Mouse (Mus musculus) limb, embryonic 15.5 days (tissue): ENCODE measurements around the gene 4933411K16Rik. TPM values are rescaled to one million over a fixed set of nuclear protein-coding genes. Genes with fewer than 3 reads are reported as not detected.

Experiments used
- ATAC-seq: fragments of 200-750 bp; cut with Nextera tagmentation; 2 replicates; pipeline ENCODE4 v1.8.0; 2017; ENCODE audit warnings: low read depth, moderate TSS enrichment; ENCODE audit not compliant: insufficient number of reproducible peaks, low FRiP score, low TSS enrichment
- H3K27ac ChIP-seq: fragments of 300-500 bp; sonication (generic); 2 replicates; pipeline ENCODE4 v1.5.1; 2015; ENCODE audit warnings: moderate library complexity, mild to moderate bottlenecking, inconsistent platforms
- H3K27me3 ChIP-seq: fragments of 300-500 bp; sonication (generic); 2 replicates; pipeline ENCODE4 v1.6.1; 2015; ENCODE audit warnings: inconsistent platforms
- H3K36me3 ChIP-seq: fragments of 300-500 bp; sonication (generic); 2 replicates; pipeline ENCODE4 v1.6.1; 2015; ENCODE audit warnings: inconsistent platforms
- H3K4me1 ChIP-seq: fragments of 300-500 bp; sonication (generic); 2 replicates; pipeline ENCODE4 v1.6.1; 2015; ENCODE audit warnings: inconsistent platforms
- H3K4me2 ChIP-seq: fragments of 300-500 bp; sonication (generic); 2 replicates; pipeline ENCODE4 v1.6.1; 2015; ENCODE audit warnings: mild to moderate bottlenecking, inconsistent platforms
- H3K4me3 ChIP-seq: fragments of 300-500 bp; sonication (generic); 2 replicates; pipeline ENCODE4 v1.5.1; 2015; ENCODE audit warnings: mild to moderate bottlenecking, inconsistent platforms
- H3K9ac ChIP-seq: fragments of 300-500 bp; sonication (generic); 2 replicates; pipeline ENCODE4 v1.6.1; 2015; ENCODE audit warnings: inconsistent platforms
- H3K9me3 ChIP-seq: fragments of 300-500 bp; sonication (generic); 2 replicates; pipeline ENCODE4 v1.6.1; 2016; ENCODE audit warnings: inconsistent platforms
- WGBS: fragments of 180-500 bp; shearing (Covaris S2); methylation state at CpG from one replicate; pipeline ENCODE4 v1.1.7; 2015; 5-methylcytosine and 5-hydroxymethylcytosine counted together
- polyA plus RNA-seq: library from polyadenylated mRNA; unstranded; fragments of >200 nt; fragmentation: Nextera tagmentation; extraction: Ambion mirVana; gene quantifications from 2 replicates; pipeline ENCODE4 v1.2.1, GENCODE M21; 2015

The 4933411K16Rik gene
- polyA plus RNA-seq, 1 experiment from 2014 or later: not detected

DNA sequence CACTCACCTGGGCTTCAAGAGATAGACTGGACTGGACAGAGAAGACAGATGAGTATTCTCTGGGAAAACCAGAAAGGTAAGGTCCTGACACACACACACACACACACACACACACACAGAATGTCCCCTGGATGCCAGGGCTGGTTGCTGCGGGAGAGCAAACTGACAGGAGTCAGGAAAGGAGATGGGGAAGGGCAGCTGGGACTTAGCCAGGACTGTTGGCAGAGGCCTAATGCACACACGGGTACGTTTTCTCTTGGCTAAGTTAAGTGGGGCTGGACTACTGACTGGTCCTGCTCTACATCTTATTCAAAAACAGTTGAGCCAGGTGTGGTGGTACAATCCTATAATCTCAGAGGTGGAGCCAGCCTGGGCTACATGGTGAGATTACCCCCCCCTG is 15.7 kb upstream of the 4933411K16Rik start:
- no peak overlapping the region for H3K9ac ChIP-seq
- H3K9me3 ChIP-seq: no peaks in the 10 kb centered on the region
- WGBS: 60% methylated on average over 3 of the region's 3 CpGs
- H3K36me3 ChIP-seq: peaks cover 14% of the 10 kb centered on the region
- 0 out of 2 replicates have a peak, but pooled peaks cover 7% of the 10 kb centered on the region for H3K27me3 ChIP-seq
- ATAC-seq: no peak
- no peak overlapping the region for H3K4me2 ChIP-seq
- no peak overlapping the region for H3K4me3 ChIP-seq
- peaks cover 25% of the 10 kb centered on the region for H3K4me1 ChIP-seq
- H3K27ac ChIP-seq: no peak overlapping the region

DNA sequence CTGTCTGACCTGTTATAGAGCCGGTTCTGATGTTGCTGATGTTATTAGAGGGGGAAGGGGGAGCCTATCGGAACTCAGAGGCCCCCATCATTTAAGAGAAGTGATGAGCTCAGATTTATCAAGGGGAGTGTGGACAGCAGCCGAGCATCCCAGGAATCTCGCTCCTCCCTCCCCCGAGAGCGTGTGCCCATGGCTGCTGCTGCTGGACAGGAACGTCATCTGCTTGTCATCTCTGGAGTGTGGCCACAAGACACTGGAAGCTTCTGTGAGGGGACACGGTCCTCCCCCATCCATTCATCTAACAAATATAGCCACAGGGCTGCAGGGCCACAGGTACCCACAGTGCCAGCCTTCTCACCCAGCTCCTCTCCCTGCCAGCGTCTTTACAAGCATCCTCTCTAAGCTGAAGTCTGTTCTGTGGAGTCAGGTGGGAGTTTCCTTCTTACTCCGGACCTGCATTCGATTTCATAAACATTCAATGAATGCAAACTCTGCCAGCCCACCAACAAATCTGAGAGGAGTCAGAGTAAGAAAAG is 14.8 kb upstream of the 4933411K16Rik start:
- no peak overlapping the region for H3K27ac ChIP-seq
- H3K36me3 ChIP-seq: peaks cover 12% of the 10 kb centered on the region
- peaks cover 25% of the 10 kb centered on the region for H3K4me1 ChIP-seq
- H3K4me3 ChIP-seq: no peak overlapping the region
- H3K9ac ChIP-seq: no peak overlapping the region
- H3K4me2 ChIP-seq: no peak overlapping the region
- H3K27me3 ChIP-seq: 0 out of 2 replicates have a peak, but pooled peaks cover 7% of the 10 kb centered on the region
- H3K9me3 ChIP-seq: no peaks in the 10 kb centered on the region
- 65% methylated on average over 11 of the region's 11 CpGs for whole genome bisulfite sequencing
- ATAC-seq: no peak

DNA sequence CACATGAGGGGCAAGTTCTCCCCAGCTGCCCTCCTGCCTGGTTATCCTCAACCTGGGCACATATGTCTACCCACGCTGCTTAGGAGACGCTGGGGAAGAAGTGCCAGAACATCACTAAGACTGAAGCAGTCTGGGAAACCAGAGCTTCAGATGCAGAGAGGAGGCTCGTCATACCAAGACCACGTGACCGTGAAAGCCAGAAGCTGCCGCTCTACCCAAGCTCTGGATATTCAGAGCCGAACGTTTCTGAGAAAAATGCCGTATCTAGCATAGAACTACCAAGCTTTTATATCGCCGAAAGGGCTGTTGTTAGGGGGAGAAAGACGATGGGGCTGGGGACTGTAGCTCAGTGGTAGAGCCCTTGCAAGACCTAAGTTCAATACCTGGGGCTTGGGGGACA is 13.7 kb upstream of the 4933411K16Rik start:
- ATAC-seq: no peak
- 88% methylated on average over 12 of the region's 12 CpGs for WGBS
- H3K9ac ChIP-seq: no peak overlapping the region
- peaks cover 25% of the 10 kb centered on the region for H3K4me1 ChIP-seq
- H3K4me2 ChIP-seq: no peak overlapping the region
- H3K36me3 ChIP-seq: peaks cover 10% of the 10 kb centered on the region
- no peak overlapping the region for H3K4me3 ChIP-seq
- 0 out of 2 replicates have a peak, but pooled peaks cover 7% of the 10 kb centered on the region for H3K27me3 ChIP-seq
- H3K27ac ChIP-seq: no peak overlapping the region
- no peaks in the 10 kb centered on the region for H3K9me3 ChIP-seq

DNA sequence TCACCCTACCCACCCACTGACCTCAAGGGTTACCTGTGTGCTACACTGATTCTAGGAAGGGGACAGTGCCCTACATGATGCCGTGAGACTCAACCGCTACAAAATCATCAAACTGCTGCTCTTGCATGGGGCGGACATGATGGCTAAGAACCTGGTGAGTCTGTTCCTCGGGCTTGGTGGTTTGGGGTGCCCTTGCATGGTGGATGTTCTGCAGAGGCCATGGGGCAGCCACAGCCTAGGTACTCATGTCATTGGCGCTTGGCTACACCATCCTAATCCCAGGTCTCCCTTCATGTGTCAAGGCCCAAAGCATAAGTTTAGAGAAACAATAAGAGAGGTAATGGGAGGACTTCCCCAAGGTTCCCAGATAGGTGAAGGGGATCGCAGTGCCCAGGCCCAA is 8.1 kb upstream of the 4933411K16Rik start:
- Histone ChIP-seq H3K9ac (no peak overlapping the region), H3K4me3 (no peak overlapping the region), H3K36me3 (no peaks in the 10 kb centered on the region), H3K27me3 (0 out of 2 replicates have a peak, but pooled peaks cover 7% of the 10 kb centered on the region), H3K4me2 (no peak overlapping the region), H3K4me1 (peaks cover 12% of the 10 kb centered on the region), H3K9me3 (no peaks in the 10 kb centered on the region), H3K27ac (no peak overlapping the region)
- ATAC-seq: no peak
- WGBS: 95% methylated on average over 6 of the region's 6 CpGs

DNA sequence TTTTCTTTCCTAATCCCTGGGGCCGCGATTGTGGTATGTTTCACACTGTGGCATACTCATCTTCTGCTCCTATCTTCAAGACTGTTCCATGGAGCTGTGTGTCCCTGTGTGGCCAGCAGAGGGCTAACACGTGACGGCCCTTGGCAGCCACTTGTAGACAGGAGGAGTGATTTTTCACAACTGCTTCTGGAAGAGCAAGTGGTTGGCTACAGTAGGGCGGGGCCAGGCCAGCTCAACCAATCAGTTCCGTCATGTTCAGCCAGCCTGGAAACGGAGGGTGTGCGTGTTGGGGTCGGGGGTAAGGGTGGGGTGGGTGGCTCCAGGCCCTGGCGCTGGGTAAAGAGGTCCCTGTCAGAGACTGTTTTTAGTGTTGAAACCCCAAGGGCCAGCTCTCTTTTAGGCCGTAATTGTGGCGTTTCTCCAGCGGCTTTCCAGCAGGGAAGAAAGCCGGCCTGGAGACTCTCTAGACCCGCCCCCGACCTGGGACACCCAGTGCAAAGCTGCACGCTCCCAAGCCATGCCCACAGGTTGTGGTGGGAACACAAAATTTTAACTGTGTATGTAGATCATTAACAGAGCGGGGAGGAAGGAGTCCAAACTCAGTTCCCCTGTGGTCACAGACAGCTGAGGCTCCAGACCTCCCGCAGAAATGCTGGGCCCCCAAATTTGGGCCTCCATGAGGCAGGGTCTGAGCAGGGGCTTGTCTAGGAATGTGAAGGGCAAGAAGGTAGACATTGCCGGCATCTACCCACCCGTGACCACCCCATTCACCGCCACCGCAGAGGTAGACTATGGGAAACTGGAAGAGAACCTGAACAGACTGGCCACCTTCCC is 6.6 kb upstream of the 4933411K16Rik start, which contains the start of gene Hoga1:
Gene Hoga1 (plus strand): TSS at position 342 of the 834 bp plus-strand sequence.
- Histone ChIP-seq H3K9me3 (no peaks in the 10 kb centered on the region), H3K27me3 (0 out of 2 replicates have a peak, but pooled peaks cover under 1% of the 10 kb centered on the region), H3K4me1 (peaks cover 12% of the 10 kb centered on the region), H3K36me3 (no peaks in the 10 kb centered on the region), H3K27ac (no peak within 1 kb of the TSS), H3K4me2 (peak within 1 kb of the TSS; percentile 52), H3K9ac (no peak within 1 kb of the TSS), H3K4me3 (peak within 1 kb of the TSS; percentile 38)
- WGBS: 20% methylated on average over 23 of the region's 23 CpGs
- ATAC-seq: peak; percentile 78

DNA sequence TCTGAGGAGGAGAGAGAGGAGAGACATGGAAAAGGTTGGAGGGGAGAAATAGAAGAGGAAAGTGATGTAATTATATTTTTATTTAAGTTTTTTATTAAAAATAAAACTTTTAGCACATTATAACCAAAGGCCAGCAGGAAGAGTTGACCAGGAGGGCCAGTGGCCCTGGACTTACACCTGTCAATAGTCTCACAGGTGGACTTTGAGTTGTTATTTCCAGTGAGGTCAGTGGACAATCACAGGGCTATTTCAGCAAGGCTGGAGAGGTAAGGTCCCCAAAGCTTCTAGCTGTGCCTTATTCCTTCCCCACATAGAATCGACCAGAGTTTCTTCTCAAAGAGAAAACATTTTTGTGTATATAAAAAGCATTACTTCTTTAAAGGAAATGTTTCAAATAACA is 1.8 kb upstream of the 4933411K16Rik start:
- peaks cover 13% of the 10 kb centered on the region for H3K4me1 ChIP-seq
- ATAC-seq: no peak
- H3K9ac ChIP-seq: no peak overlapping the region
- H3K4me3 ChIP-seq: no peak overlapping the region
- no peak overlapping the region for H3K27ac ChIP-seq
- no peak overlapping the region for H3K4me2 ChIP-seq
- 82% methylated on average over 1 of the region's 1 CpGs for WGBS
- no peaks in the 10 kb centered on the region for H3K9me3 ChIP-seq
- H3K36me3 ChIP-seq: no peaks in the 10 kb centered on the region
- no peaks in the 10 kb centered on the region for H3K27me3 ChIP-seq

DNA sequence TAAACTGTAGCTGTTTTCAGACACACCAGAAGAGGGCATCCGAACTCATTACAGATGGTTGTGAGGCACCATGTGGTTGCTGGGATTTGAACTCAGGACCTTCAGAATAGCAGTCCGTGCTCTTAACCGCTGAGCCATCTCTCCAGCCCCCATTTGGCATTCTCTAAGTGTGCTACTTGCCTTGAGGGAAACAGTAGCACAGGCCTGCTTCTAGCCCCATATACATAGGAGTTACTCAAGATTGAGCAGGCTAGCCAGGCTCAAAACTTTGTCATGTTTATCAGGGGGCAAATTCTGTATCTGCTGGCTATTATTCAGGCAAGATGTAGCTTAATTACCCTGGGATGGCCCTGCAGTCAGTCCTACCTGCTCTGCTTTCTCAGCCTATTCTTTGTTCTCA is 697 bp upstream of the 4933411K16Rik start:
- H3K27me3 ChIP-seq: no peaks in the 10 kb centered on the region
- H3K4me3 ChIP-seq: no peak overlapping the region
- H3K9me3 ChIP-seq: no peaks in the 10 kb centered on the region
- H3K9ac ChIP-seq: no peak overlapping the region
- no peak overlapping the region for H3K27ac ChIP-seq
- WGBS: 83% methylated on average over 3 of the region's 3 CpGs
- H3K4me2 ChIP-seq: no peak overlapping the region
- no peaks in the 10 kb centered on the region for H3K36me3 ChIP-seq
- no peak for ATAC-seq
- 0 out of 2 replicates have a peak, but pooled peaks cover 4% of the 10 kb centered on the region for H3K4me1 ChIP-seq

DNA sequence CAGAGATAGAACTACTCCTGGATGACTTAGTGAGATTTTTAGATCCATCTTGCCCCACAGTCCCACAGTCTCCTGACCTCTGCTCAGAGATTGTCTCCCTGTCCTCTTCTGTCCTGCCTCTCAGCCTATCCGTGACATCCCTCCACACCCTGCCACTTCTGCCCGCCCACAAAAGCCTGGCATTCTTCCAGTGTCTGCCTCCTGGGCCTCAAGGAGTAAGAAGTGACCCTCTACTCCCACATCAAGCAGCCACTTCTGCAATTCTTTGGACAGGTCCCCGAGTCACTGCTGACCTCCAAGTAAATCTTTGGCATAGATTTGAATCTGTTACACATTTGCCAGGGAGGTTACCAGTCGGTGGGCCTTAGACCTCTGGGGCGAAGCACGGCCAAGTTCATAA is 2.2 kb downstream of the 4933411K16Rik start:
- ATAC-seq: no peak
- H3K4me1 ChIP-seq: 0 out of 2 replicates have a peak, but pooled peaks cover 4% of the 10 kb centered on the region

DNA sequence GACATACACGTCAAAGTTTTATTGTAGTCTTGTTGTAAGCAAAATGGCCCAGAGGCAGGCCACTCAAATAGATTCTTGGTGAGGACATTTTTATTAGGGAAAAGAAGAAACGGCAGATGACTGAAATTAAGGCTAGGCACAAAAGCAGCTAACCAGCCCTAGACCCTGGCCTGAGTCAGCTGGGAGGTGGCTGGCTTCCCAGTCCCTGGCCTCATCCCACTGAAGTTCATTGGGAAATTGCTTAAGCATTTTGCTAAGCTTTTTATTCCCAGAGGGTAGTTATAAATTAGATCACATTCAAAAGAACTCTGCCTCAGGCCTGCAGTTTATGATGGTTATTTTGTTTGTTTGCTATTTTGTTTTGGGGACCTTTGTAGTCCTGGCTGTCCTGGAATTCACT is 3.8 kb downstream of the 4933411K16Rik start:
- H3K27ac ChIP-seq: no peak overlapping the region
- no peak overlapping the region for H3K4me2 ChIP-seq
- ATAC-seq: no peak

More for the DNA sequence above, 2.2 kb downstream of the 4933411K16Rik start:
- Histone ChIP-seq H3K27me3 (no peaks in the 10 kb centered on the region), H3K4me2 (no peak overlapping the region), H3K9ac (no peak overlapping the region), H3K4me3 (no peak overlapping the region), H3K27ac (no peak overlapping the region), H3K36me3 (no peaks in the 10 kb centered on the region), H3K9me3 (no peaks in the 10 kb centered on the region)
- WGBS: 71% methylated on average over 6 of the region's 6 CpGs

DNA sequence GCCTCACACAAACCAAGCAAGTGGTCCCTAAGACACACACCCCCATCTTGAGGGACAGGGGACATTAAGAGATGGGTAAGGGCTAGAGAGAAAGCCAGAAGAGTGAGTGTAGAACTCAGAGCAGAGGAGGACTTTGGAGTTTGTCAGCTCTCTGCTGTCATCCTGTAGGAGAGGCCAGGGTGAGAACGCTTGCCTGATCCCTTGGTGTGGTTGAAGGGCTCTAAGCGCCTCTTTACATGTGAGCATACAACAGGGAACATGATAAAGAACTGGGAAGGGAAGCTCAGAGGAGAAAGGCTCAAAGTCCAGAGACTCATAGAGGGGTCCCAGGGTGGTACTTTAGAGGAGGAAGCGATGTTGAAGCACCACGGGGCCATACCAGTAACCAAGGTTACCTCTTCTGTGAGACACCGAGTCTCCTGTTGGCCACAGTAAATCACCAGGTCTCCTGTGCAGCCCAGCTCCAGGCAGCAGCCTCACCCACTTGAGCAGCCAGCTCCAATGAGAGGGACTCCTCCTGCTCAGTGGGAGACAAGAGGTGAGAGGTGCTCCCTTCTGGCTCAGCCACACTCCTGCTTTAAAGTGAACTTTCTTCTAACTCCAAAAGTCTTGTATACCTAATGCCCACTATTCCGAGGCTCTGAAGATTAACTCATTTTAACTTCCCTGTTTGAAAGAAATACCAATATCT is 4.8 kb downstream of the 4933411K16Rik start:
- Histone ChIP-seq H3K27ac (no peak overlapping the region), H3K27me3 (no peaks in the 10 kb centered on the region), H3K9me3 (no peaks in the 10 kb centered on the region), H3K4me1 (0 out of 2 replicates have a peak, but pooled peaks cover 4% of the 10 kb centered on the region), H3K9ac (no peak overlapping the region), H3K4me3 (no peak overlapping the region), H3K4me2 (no peak overlapping the region), H3K36me3 (no peaks in the 10 kb centered on the region)
- no peak for ATAC-seq
- WGBS: 86% methylated on average over 6 of the region's 6 CpGs

More for the DNA sequence above, 3.8 kb downstream of the 4933411K16Rik start:
- H3K9ac ChIP-seq: no peak overlapping the region
- no peaks in the 10 kb centered on the region for H3K9me3 ChIP-seq
- H3K27me3 ChIP-seq: no peaks in the 10 kb centered on the region
- 0 out of 2 replicates have a peak, but pooled peaks cover 4% of the 10 kb centered on the region for H3K4me1 ChIP-seq
- 45% methylated on average over 2 of the region's 2 CpGs for WGBS
- H3K4me3 ChIP-seq: no peak overlapping the region
- H3K36me3 ChIP-seq: no peaks in the 10 kb centered on the region

DNA sequence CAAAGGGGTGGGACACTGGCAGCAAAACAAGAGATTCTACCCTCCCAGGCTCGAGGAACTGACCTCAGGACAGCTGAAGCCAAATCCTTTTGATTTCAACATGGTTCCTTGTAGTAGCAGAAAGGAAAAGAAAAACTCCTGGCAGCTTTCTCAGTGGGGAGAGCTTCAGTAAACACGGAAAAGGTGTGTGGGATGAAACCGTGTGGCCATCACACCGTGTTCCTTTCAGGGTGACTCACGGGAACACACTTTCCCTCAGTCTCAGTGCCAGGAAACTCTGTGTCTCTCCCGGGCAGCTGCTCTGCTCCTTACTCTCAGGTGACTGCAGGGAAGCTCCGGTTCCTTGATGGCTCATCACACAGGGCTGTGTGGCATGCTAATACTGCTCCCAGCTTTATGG is 6.4 kb downstream of the 4933411K16Rik start:
- Histone ChIP-seq H3K27me3 (no peaks in the 10 kb centered on the region), H3K36me3 (no peaks in the 10 kb centered on the region), H3K27ac (no peak overlapping the region), H3K4me3 (no peak overlapping the region), H3K9me3 (no peaks in the 10 kb centered on the region), H3K4me1 (0 out of 2 replicates have a peak, but pooled peaks cover 4% of the 10 kb centered on the region), H3K4me2 (no peak overlapping the region), H3K9ac (no peak overlapping the region)
- no peak for ATAC-seq
- WGBS: 61% methylated on average over 7 of the region's 7 CpGs

DNA sequence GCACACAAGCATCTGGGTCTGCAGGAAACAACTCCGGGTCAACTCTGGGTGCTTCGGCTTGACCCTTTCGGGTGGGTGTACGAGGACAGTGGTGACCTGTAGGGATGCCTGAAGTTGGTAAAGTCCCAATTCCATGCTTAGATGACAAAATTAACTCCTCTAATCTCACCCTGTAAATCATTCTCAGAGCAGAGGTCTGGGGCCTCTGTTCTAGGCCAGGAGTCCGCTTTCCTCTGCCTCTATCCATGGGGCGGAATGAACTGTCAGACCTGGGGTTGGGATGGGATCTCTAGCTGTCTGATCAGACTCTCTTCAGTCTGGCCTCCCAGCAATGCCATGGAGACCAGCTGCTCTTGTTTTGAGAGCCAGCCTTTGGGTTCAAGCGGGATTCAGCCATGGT is 9.4 kb downstream of the 4933411K16Rik start:
- Histone ChIP-seq H3K27me3 (no peaks in the 10 kb centered on the region), H3K4me1 (no peaks in the 10 kb centered on the region), H3K9ac (no peak overlapping the region), H3K9me3 (no peaks in the 10 kb centered on the region), H3K4me3 (no peak overlapping the region), H3K4me2 (no peak overlapping the region), H3K36me3 (no peaks in the 10 kb centered on the region), H3K27ac (no peak overlapping the region)
- no peak for ATAC-seq
- WGBS: 89% methylated on average over 7 of the region's 7 CpGs
